ENCODE assay signal across 7 mouse cellular contexts in the genomic region with DNA sequence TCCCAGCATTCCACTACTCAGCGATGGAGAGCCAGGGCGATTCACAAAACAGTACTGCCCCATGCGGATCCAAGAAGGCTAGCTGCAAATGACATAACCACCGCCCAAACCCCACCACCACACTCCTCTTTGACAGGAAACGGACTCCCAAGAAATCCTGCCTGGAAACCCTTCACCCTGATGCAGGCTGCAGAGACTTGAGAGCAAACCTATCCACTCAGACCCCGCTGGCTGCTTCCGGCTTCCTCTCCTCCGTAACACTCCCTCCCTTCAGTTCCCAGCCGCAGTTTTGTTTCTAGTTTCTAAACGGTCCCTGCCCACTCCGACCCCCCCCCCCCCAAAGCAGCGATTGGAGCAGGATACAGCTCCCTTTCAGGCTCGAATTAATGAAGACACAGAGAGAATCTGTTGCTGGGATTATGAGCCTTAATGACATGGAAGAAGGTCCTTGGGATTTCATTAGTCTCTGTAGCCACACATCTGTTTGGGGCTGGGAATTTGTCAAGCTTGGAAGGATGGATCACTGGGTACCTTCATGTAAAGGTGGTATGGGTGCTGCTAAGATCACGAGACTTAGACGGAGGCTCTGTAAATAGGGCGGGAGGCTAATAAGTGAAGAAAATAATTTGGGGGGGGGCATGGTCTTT.
DNase-seq lines count a peak whose midpoint lies in the region; ATAC-seq and TF ChIP-seq lines count a peak whose summit lies in the region.

No protein-coding gene starts in this region.

- H3K9me3 ChIP-seq in embryonic facial prominence, embryonic 10.5 days = no peaks in the 10 kb centered on the region
- H3K9me3 ChIP-seq in heart, embryonic 16.5 days (replicated peaks; ENCODE audit: control insufficient read depth, low read length) = no peaks in the 10 kb centered on the region

- H3K4me1 ChIP-seq in embryonic facial prominence, embryonic 10.5 days = peaks cover 39% of the 10 kb centered on the region
- peaks cover 16% of the 10 kb centered on the region for H3K4me1 ChIP-seq in heart, embryonic 16.5 days (ENCODE audit: control insufficient read depth, insufficient read depth, low read length)
- H3K4me1 ChIP-seq in small intestine, adult 2 months (ENCODE audit: control insufficient read depth, insufficient read depth, insufficient read length, low read length) = peaks cover 7% of the 10 kb centered on the region; the same call in 1 of the 2 replicates

- no peaks in the 10 kb centered on the region; the same call in 1 of the 2 replicates for H3K36me3 ChIP-seq in embryonic facial prominence, embryonic 10.5 days (replicated peaks)
- H3K36me3 ChIP-seq in heart, embryonic 16.5 days (ENCODE audit: control insufficient read depth, insufficient read depth) = no peaks in the 10 kb centered on the region; the same call in 1 of the 2 replicates
- 0 out of 2 replicates have a peak, but pooled peaks cover 2% of the 10 kb centered on the region for H3K36me3 ChIP-seq in small intestine, adult 2 months (ENCODE audit: control insufficient read depth, insufficient read depth, low read length)

- H3K4me3 ChIP-seq in embryonic facial prominence, embryonic 10.5 days = peak overlapping the region; percentile 67
- H3K4me3 ChIP-seq in heart, embryonic 16.5 days (ENCODE audit: low read length) = peak overlapping the region; percentile 78
- peak overlapping the region; percentile 85 for H3K4me3 ChIP-seq in small intestine, adult 2 months (ENCODE audit: low read depth, low read length)

- H3K9ac ChIP-seq in heart, embryonic 16.5 days (ENCODE audit: low read length) = peak overlapping the region; percentile 84

- 0 out of 2 replicates have a peak, but pooled peaks have one; percentile 3 for TF ChIP-seq CTCF in small intestine, adult 2 months (IDR thresholded peaks at IDR 0.05; ENCODE audit: extremely low read depth, insufficient read length, insufficient replicate concordance, low read depth, low read length)

- peak overlapping the region; percentile 87 for H3K4me2 ChIP-seq in heart, embryonic 16.5 days (ENCODE audit: low read depth, low read length)

- peak; percentile 18 to 20 for DNase-seq in spleen, postnatal 36 days (ENCODE audit: low spot score in 2 of 2)
- no peak for DNase-seq in spleen, adult 12 weeks (ENCODE audit: low spot score)
- peak; percentile 74 for DNase-seq in embryonic facial prominence, embryonic 10.5 days (ENCODE audit: low spot score)
- peak; percentile 51 for DNase-seq in kidney, postnatal 14 days
- DNase-seq in lung, postnatal 36 days = peak; percentile 45

- under 1% methylated on average over 16 of the region's 16 CpGs for WGBS in embryonic facial prominence, embryonic 10.5 days
- WGBS in heart, embryonic 16.5 days = under 1% methylated on average over 16 of the region's 16 CpGs
- 3% methylated on average over 16 of the region's 16 CpGs for WGBS in small intestine, adult 2 months

- 0 out of 2 replicates have a peak, but pooled peaks have one; percentile 20 for TF ChIP-seq POLR2A in small intestine, adult 2 months (IDR thresholded peaks at IDR 0.05; ENCODE audit: low read depth, low read length)

- peaks cover 23% of the 10 kb centered on the region for H3K27me3 ChIP-seq in embryonic facial prominence, embryonic 10.5 days (replicated peaks; ENCODE audit: low read depth, poor library complexity, severe bottlenecking)
- no peaks in the 10 kb centered on the region for H3K27me3 ChIP-seq in heart, embryonic 16.5 days (ENCODE audit: control insufficient read depth, insufficient read depth, low read length)
- no peaks in the 10 kb centered on the region for H3K27me3 ChIP-seq in small intestine, adult 2 months (ENCODE audit: control insufficient read depth, insufficient read depth, low read length)

- peak; percentile 70 for ATAC-seq in heart, embryonic 16.5 days (replicated peaks; ENCODE audit: extremely low read depth, insufficient read depth, low FRiP score)

- H3K27ac ChIP-seq in embryonic facial prominence, embryonic 10.5 days (replicated peaks) = peak overlapping the region; percentile 69
- peak overlapping the region; percentile 67 for H3K27ac ChIP-seq in heart, embryonic 16.5 days (ENCODE audit: low read length)
- peak overlapping the region; percentile 54 for H3K27ac ChIP-seq in small intestine, adult 2 months (ENCODE audit: insufficient read depth, low read depth, low read length)
